Mouse (Mus musculus) intestine, embryonic 14.5 days (tissue): Measurements from ENCODE around the gene Gm8020. TPM values are rescaled to one million over a fixed set of nuclear protein-coding genes. Genes with fewer than 3 reads are reported as not detected.
A peak's percentile ranks its signal among the peaks of the same experiment; 100 is the strongest.
"Not testable (repeated sequence)": the region's sequence is repeated elsewhere in the genome, so short reads cannot be mapped to it uniquely, and the experiment has no call there.

Experiments
- ATAC-seq: fragments of 200-750 bp; cut with Nextera tagmentation; replicated peaks from 2 replicates; pipeline ENCODE4 v1.8.0; 2017; ENCODE audit warnings: low read depth, moderate number of reproducible peaks, moderate TSS enrichment, moderate library complexity; ENCODE audit not compliant: low FRiP score, low TSS enrichment
- DNase-seq: peaks from one replicate; pipeline ENCODE4 v3.0.0-alpha.2; 2018; ENCODE audit warnings: low spot score
- H3K27ac ChIP-seq: fragments of 300-500 bp; sonication (generic); 2 replicates; pipeline ENCODE4 v1.5.1; 2014; ENCODE audit warnings: low read depth, mild to moderate bottlenecking, control low read depth
- H3K27me3 ChIP-seq: fragments of 300-500 bp; sonication (generic); replicated peaks from 2 replicates; pipeline ENCODE4 v1.6.1; 2014; ENCODE audit warnings: low read length, control low read depth; ENCODE audit not compliant: control insufficient read depth, insufficient read depth
- H3K36me3 ChIP-seq: fragments of 300-500 bp; sonication (generic); 2 replicates; pipeline ENCODE4 v1.6.1; 2014; ENCODE audit warnings: low read length, control low read depth; ENCODE audit not compliant: control insufficient read depth, insufficient read depth
- H3K4me1 ChIP-seq: fragments of 300-500 bp; sonication (generic); replicated peaks from 2 replicates; pipeline ENCODE4 v1.6.1; 2014; ENCODE audit warnings: low read length, control low read depth, mixed read lengths; ENCODE audit not compliant: control insufficient read depth, insufficient read depth
- H3K4me2 ChIP-seq: fragments of 300-500 bp; sonication (generic); 2 replicates; pipeline ENCODE4 v1.6.1; 2014; ENCODE audit warnings: low read length
- H3K4me3 ChIP-seq: fragments of 300-500 bp; sonication (generic); 2 replicates; pipeline ENCODE4 v1.5.1; 2014; ENCODE audit warnings: low read depth, low read length, control low read depth, mixed read lengths
- H3K9ac ChIP-seq: fragments of 300-500 bp; sonication (generic); 2 replicates; pipeline ENCODE4 v1.6.1; 2014; ENCODE audit warnings: mild to moderate bottlenecking, low read length
- H3K9me3 ChIP-seq: fragments of 300-500 bp; sonication (generic); 2 replicates; pipeline ENCODE4 v1.6.1; 2016; ENCODE audit warnings: low read length, control low read depth; ENCODE audit not compliant: control insufficient read depth
- WGBS: fragments of 180-500 bp; shearing (Covaris S2); extraction: QIAGEN DNeasy Blood & Tissue Kit; methylation state at CpG from one replicate; pipeline ENCODE4 v1.1.7; 2014; 5-methylcytosine and 5-hydroxymethylcytosine counted together
- polyA plus RNA-seq: library from polyadenylated mRNA; unstranded; fragments of >200 nt; fragmentation: Nextera tagmentation; extraction: Ambion mirVana; gene quantifications from 2 replicates; pipeline ENCODE4 v1.2.1, GENCODE M21; 2014

Gene Gm8020
- not detected in 2 replicates for polyA plus RNA-seq

DNA sequence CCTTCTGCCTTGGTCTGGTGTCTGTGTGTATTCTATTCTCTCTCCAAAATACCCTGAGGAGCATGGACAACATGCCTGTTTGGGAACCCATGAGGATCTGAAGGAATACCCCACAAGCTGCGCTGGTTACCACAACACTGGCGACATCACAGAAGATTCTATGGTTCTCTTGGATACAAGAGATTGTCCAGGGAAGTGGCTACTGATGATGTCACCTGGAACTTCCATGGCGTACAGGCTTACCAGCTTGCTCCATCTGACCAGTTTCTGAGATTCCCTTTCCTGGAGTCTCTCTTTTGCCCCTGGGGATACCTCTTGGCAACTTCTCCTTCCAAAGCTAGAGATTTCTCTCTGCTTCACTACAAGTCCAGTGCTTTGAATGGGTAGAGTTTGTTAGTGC, at the start of gene Gm8020:
Gene Gm8020, minus strand, starts transcription at position 101 of the 400 bp plus-strand sequence.
- WGBS = 86% methylated on average over 2 of the region's 3 CpGs
- not testable (repeated sequence) for H3K4me2 ChIP-seq, H3K9ac ChIP-seq, DNase-seq, ATAC-seq, H3K36me3 ChIP-seq, H3K4me3 ChIP-seq, H3K27me3 ChIP-seq, H3K4me1 ChIP-seq, H3K27ac ChIP-seq, H3K9me3 ChIP-seq

DNA sequence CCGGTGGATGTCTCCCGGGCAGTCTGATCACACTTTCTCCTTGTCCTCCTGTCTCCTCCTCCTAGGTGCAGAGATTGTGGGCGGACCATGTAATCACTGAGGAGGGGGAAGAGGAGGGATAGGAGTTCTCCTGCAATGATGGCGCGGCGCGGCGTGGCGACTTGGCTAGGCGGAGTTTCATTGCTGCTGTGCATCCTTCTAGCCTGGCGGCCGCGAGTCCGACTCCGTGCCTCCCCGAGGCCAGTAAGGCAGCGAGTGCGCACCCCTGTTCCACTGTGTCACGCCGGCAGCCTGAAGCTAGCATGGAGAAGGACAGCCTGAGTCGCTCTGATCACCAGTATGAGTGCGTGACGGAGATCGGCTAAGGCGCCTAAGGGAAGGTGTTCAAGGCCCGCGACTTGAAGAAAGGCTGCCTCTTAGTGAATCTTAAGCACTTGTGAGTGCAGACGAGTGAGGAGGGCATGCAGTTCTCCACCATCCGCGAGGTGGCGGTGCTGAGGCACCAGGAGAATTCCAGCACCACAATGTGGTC, 41.1 kb upstream of the Gm8020 start:
- H3K4me1 ChIP-seq, H3K4me2 ChIP-seq, H3K27ac ChIP-seq, H3K27me3 ChIP-seq, H3K4me3 ChIP-seq, H3K36me3 ChIP-seq, ATAC-seq, H3K9me3 ChIP-seq, H3K9ac ChIP-seq: not testable (repeated sequence)
- peak; percentile 39 for DNase-seq
- WGBS = 10% methylated on average over 21 of the region's 31 CpGs

DNA sequence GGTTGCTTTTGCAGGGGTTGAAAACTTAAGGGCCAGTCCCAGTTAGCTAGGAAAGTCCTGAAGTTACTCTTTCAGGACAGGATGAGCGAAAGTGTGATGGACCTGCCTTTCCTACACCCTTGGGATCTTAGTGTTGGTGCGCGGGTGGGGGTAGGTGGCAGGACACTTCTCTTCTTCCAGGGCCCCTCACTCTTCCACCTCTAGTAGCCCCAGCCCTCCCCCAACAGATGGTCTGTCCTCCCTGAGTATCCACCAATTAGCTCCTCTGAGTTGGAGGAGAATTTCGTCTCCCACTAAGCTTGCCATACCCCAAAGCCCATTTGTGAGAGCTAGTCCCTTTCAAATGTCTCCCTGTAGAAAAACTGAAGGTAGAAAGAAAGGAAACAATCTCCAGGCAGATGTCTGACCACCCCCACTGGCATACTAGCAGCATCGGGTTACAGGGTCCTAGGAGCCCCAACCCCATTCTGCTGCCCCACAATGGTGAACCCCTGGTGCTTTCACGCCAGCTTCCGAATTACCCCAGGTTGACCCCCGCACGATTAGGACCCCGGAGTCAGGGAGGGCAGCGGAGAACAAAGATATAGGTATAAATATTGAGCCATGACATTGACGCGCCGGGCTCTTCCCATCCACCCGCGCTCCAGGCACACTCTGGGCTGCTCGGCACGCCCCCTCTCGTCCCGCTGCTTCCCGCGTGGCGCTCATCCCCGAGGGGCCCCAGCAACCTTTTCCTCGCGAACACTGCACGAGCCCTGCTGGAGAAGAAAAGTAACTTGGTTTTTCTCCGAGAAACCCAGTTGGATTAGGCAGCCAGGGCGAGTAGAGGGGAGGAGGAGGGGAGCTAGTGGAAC, 40.4 kb upstream of the Gm8020 start:
- not testable (repeated sequence) for H3K27me3 ChIP-seq, DNase-seq, H3K4me3 ChIP-seq, H3K27ac ChIP-seq, H3K36me3 ChIP-seq, H3K4me1 ChIP-seq, H3K9me3 ChIP-seq, H3K9ac ChIP-seq, H3K4me2 ChIP-seq, ATAC-seq
- 22% methylated on average over 17 of the region's 29 CpGs for whole genome bisulfite sequencing

DNA sequence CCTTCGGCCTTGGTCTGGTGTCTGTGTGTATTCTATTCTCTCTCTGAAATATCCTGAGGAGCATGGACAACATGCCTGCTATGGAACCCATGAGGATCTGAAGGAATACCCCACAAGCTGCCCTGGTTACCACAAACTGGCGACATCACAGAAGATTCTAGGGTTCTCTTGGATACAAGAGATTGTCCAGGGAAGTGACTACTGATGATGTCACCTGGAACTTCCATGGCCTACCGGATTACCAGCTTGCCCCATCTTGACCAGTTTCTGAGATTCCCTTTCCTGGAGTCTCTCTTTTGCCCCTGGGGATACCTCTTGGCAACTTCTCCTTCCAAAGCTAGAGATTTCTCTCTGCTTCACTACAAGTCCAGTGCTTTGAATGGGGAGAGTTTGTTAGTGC, 22.0 kb upstream of the Gm8020 start, which contains the start of gene Gm8024:
Gene Gm8024, minus strand, starts transcription at position 101 of the 400 bp plus-strand sequence.
- H3K9ac ChIP-seq, H3K36me3 ChIP-seq, H3K4me2 ChIP-seq, H3K4me1 ChIP-seq, H3K9me3 ChIP-seq, H3K4me3 ChIP-seq, DNase-seq, H3K27me3 ChIP-seq, H3K27ac ChIP-seq, ATAC-seq: not testable (repeated sequence)
- WGBS = 95% methylated on average over 1 of the region's 3 CpGs

DNA sequence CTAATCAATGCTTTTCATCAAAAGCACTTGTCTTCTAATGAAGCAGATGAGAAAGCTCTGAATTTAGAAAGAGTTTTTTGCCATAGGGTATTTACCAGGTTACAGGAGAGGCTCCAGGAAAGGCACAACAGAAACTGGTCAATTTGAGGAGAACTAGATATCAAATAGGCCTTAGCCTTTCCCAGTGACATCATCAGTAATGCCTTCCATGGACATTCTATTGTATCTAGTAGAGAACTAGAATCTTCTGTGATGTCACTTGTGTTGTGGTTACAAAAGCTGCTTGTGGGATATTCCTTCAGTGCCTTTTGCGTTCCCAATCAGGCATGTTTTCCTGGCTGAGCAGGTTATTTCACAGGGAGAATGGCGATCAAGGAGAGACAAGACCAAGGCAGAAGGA, 38.6 kb downstream of the Gm8020 start, which contains the start of gene Gm8011:
Gene Gm8011, plus strand, starts transcription at position 301 of the 400 bp plus-strand sequence.
- WGBS = 57% methylated on average over 2 of the region's 2 CpGs
- H3K27ac ChIP-seq, H3K4me1 ChIP-seq, H3K4me3 ChIP-seq, H3K4me2 ChIP-seq, H3K9ac ChIP-seq, DNase-seq, H3K9me3 ChIP-seq, H3K36me3 ChIP-seq, H3K27me3 ChIP-seq, ATAC-seq: not testable (repeated sequence)

Other genes starting within 250 kb of the Gm8020 start
- not detected in 2 replicates for gene Gm17026, start 242.3 kb downstream of the Gm8020 start, polyA plus RNA-seq
- not detected in 2 replicates for gene Gm9611, start 205.0 kb downstream of the Gm8020 start, polyA plus RNA-seq
- gene Gm7995, start 192.1 kb downstream of the Gm8020 start, polyA plus RNA-seq = not detected in 2 replicates
- gene Gm8005, start 62.7 kb downstream of the Gm8020 start, polyA plus RNA-seq = not detected in 2 replicates
- not detected in 2 replicates for gene Gm8011, start 38.5 kb downstream of the Gm8020 start, polyA plus RNA-seq
- not detected in 2 replicates for gene Gm8024, start 21.9 kb upstream of the Gm8020 start, polyA plus RNA-seq
- gene Gm17124, start 97.5 kb upstream of the Gm8020 start, polyA plus RNA-seq = not detected in 2 replicates
- gene Gm3633, start 139.6 kb upstream of the Gm8020 start, polyA plus RNA-seq = not detected in 2 replicates
- gene Gm10378, start 153.6 kb upstream of the Gm8020 start, polyA plus RNA-seq = not detected in 2 replicates